Mouse (Mus musculus): ENCODE data around the gene Map3k14. TPM values are rescaled to one million over a fixed set of nuclear protein-coding genes. Genes with fewer than 3 reads are reported as not detected.
A peak's percentile ranks its signal among the peaks of the same experiment; 100 is the strongest.

The Map3k14 gene
- polyA plus RNA-seq, 1 experiment from 2014 or later = 5.1 TPM

DNA sequence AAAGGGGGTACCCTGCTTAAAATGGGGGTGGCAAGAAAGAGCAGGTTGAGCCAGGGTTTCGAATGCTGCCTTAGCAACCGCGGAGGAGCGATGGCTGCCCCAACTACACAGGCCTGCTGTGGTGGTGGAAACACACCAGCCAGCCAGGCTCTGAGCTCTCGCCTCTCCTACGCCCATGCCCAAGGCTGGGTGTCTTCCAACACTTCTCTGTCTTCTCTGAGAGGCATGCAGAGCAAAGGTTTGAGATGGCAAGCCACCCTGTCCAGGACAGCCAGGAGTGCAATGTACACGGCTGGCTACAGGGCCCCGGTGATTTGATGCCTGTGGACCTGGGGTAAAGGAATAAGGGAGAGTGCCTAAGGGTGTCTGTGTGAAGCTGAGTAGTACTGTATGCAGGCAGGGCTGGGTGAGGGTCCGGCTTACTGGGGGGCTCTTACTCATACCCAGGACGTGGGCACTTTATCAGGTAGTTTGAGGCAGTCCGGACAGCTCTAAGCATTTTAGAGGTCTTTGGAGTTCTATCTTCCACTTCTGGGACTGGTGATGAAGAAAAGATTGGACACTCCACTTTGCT lies 93.4 kb downstream of the Map3k14 start:
- H3K4me1 ChIP-seq = peaks cover 17% of the 10 kb centered on the region
- no peak overlapping the region for H3K27ac ChIP-seq (replicated peaks)
- H3K4me2 ChIP-seq (replicated peaks) = no peak overlapping the region
- ATAC-seq (ENCODE audit: insufficient number of reproducible peaks, low FRiP score, low TSS enrichment, low read depth) = no peak
- no peak overlapping the region for H3K9ac ChIP-seq
- no peaks in the 10 kb centered on the region for H3K36me3 ChIP-seq
- no peaks in the 10 kb centered on the region for H3K9me3 ChIP-seq (replicated peaks)
- no peak overlapping the region for H3K4me3 ChIP-seq (replicated peaks)
- peaks cover 42% of the 10 kb centered on the region for H3K27me3 ChIP-seq
- WGBS = 86% methylated on average over 11 of the region's 11 CpGs

DNA sequence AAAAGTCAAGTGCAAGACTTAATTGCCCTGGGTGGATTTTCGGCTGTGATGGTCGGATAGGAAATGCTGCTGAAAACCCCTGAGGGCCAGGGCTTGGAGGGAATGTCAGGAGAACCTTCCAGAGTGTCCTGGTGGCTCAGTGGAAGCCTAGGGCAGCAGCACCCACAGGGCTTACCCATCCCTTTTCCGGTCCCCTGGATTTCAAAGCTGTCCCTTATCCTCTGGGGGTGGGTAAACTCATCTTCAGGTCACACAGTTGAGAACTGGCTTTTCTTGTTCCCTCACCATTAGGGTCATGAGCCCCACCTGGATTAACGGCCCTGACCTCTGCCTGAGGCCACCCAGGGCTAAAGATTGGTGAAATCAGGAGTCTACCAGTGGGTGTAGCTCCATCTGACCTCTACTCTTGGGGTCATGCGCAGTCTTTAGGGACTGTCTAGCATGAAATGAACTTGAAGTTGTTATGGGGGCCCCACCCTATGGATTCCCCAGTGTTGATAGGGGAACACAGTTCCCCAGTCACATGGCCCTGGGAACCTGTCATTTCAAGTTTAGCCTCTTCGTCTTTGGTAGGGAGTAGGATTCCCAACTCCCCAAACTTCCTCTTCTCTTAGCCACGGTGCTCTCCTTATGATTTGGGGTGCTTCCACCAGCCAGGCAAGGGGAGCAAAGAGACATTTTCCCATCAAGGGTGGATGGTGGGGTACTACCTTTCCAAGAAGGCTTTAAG lies 94.1 kb downstream of the Map3k14 start:
- H3K4me1 ChIP-seq = peaks cover 17% of the 10 kb centered on the region
- no peak for ATAC-seq (ENCODE audit: insufficient number of reproducible peaks, low FRiP score, low TSS enrichment, low read depth)
- H3K9me3 ChIP-seq (replicated peaks) = no peaks in the 10 kb centered on the region
- 76% methylated on average over 7 of the region's 7 CpGs for WGBS
- H3K36me3 ChIP-seq = no peaks in the 10 kb centered on the region
- no peak overlapping the region for H3K4me2 ChIP-seq (replicated peaks)
- H3K27me3 ChIP-seq = peaks cover 42% of the 10 kb centered on the region
- no peak overlapping the region for H3K27ac ChIP-seq (replicated peaks)
- no peak overlapping the region for H3K4me3 ChIP-seq (replicated peaks)
- no peak overlapping the region for H3K9ac ChIP-seq

DNA sequence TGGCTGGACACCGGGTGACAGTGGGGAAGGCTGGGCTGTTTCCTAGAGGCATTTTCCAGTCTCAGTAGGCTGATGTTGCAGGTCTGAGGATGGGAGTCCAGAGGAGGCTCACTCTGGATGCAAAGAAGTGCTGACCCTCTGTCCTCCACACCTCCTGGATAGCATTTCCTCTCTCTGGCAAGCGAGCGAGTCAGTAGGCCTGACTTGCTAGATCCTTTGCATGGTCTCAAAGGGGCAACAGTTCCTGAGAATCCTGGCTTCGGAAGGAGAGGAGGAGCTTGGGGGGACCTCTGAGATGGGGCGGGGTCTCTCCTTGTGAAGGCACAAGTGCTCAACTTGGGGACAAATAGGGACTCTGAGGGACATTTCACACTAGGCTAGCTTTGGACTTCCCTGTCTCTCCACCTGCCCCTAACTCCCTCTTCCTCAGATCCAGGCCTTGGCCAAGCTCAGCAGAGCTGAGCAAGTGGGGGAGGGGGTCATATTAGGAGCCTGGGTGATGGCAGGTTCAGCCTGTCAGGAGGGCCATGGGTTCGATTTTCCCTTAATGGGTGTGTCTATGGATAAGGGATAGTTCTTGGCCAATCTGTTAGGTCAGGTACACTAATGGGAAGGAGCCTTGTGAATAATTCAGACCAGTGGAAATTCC lies 94.8 kb downstream of the Map3k14 start:
- WGBS = 65% methylated on average over 6 of the region's 6 CpGs
- no peak overlapping the region for H3K4me3 ChIP-seq (replicated peaks)
- peaks cover 17% of the 10 kb centered on the region for H3K4me1 ChIP-seq
- H3K9me3 ChIP-seq (replicated peaks) = no peaks in the 10 kb centered on the region
- peaks cover 46% of the 10 kb centered on the region for H3K27me3 ChIP-seq
- no peak overlapping the region for H3K27ac ChIP-seq (replicated peaks)
- no peaks in the 10 kb centered on the region for H3K36me3 ChIP-seq
- H3K4me2 ChIP-seq (replicated peaks) = no peak overlapping the region
- H3K9ac ChIP-seq = no peak overlapping the region
- ATAC-seq (ENCODE audit: insufficient number of reproducible peaks, low FRiP score, low TSS enrichment, low read depth) = no peak

DNA sequence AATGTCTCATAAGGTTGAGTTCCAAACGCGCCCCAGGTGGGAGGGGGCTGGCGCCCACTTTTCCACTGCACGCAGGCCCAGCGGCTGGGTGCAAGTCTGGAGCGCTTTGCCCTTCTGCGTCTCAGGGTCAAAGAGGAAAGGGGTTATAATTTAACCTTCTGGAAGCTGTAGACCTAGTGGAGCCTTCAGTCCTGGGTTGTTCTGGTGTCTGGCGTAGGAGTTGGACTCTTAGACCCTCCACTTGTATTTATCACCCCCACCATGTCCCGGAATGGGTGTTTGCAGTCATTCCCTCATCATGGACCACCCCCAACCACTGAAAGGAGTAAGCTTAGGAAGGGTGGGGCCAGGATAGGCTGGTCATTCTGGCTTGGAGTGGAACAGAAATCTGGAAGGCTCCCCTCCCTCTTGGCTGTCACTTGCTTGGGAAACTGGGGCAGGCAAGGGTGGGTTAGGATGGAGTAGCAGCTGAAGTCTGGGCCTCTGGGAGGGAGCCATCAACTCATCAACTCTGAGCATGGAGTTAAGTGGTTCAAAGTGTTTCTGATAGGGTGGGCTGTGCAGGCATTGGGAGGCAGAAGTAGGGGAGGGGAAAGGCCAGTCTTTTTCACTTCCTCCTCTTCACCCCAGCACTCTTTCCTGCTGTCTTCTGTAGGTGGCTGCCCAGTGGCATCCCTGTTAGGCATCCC lies 95.4 kb downstream of the Map3k14 start:
- Histone ChIP-seq H3K4me3 (replicated peaks) (peak overlapping the region; percentile 54), H3K4me1 (peaks cover 17% of the 10 kb centered on the region), H3K9me3 (replicated peaks) (no peaks in the 10 kb centered on the region), H3K27ac (replicated peaks) (no peak overlapping the region), H3K27me3 (peaks cover 46% of the 10 kb centered on the region), H3K4me2 (replicated peaks) (no peak overlapping the region), H3K36me3 (no peaks in the 10 kb centered on the region), H3K9ac (no peak overlapping the region)
- ATAC-seq (ENCODE audit: insufficient number of reproducible peaks, low FRiP score, low TSS enrichment, low read depth) = no peak
- 49% methylated on average over 9 of the region's 9 CpGs for WGBS

DNA sequence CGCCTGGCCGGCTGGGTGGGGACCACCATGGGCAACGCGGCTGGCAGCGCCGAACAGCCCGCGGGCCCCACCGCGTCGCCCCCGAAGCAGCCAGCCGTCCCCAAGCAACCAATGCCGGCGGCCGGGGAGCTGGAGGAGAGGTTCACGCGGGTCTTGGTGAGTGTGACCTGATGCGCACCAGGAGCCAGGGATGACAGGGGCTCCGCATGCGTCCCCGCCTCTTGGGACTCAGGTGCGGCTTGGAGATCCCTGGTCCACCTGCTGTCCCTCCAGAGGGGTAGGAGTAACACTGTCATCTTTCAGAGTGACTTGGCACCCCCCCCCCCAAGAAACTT lies 96.0 kb downstream of the Map3k14 start:
- H3K27me3 ChIP-seq = peaks cover 46% of the 10 kb centered on the region
- under 1% methylated on average over 23 of the region's 23 CpGs for WGBS
- peak overlapping the region; percentile 15 for H3K9ac ChIP-seq
- H3K4me2 ChIP-seq (replicated peaks) = peak overlapping the region; percentile 97
- H3K4me1 ChIP-seq = peaks cover 17% of the 10 kb centered on the region
- no peaks in the 10 kb centered on the region for H3K36me3 ChIP-seq
- no peak overlapping the region for H3K27ac ChIP-seq (replicated peaks)
- no peak for ATAC-seq (ENCODE audit: insufficient number of reproducible peaks, low FRiP score, low TSS enrichment, low read depth)
- peak overlapping the region; percentile 54 for H3K4me3 ChIP-seq (replicated peaks)
- no peaks in the 10 kb centered on the region for H3K9me3 ChIP-seq (replicated peaks)

DNA sequence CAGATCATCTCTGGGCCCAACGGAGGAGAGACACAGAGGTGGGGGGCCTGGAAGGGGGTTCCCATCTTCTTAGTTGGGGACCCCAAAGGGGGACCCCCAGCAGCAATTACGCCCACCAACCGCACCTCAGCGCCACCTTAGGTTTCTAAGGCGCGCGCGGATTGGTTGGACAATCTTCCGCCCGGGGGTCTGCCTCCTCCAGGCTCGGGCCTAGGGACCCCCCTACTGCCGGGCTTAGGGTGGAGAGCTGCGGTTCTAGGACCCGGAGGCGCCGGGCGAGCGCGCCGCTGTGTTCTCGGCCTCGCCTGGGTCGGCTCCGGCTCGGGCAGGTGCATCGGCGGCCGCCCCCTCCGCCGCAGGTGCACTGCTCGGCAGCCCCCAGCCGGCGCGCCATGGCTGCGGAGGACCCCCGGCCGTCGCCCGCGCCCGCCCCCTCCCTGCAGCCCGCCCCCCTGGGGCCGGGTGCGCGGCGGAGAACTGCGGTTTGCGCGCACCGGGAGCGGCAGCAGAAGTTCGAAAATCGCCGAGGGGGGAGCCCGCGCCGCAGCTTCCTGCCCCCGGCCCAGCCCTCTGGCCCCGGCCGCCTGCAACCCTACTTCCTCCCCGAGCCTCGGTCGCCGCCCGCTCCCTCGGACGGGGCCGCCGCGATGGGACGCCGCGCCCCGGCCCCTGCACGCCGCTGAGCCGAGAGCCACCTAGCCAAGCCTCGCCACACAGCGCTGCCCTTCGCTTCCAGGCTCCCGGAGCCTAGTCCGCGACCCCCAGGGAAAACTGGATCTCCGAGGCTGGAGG lies 96.6 kb downstream of the Map3k14 start, which contains the start of gene Fmnl1:
Gene Fmnl1 (plus strand): TSS at position 614 of the 792 bp plus-strand sequence.
- H3K27me3 ChIP-seq = peaks cover 46% of the 10 kb centered on the region
- ATAC-seq (ENCODE audit: insufficient number of reproducible peaks, low FRiP score, low TSS enrichment, low read depth) = 0 out of 2 replicates have a peak, but pooled peaks have one; percentile 36

DNA sequence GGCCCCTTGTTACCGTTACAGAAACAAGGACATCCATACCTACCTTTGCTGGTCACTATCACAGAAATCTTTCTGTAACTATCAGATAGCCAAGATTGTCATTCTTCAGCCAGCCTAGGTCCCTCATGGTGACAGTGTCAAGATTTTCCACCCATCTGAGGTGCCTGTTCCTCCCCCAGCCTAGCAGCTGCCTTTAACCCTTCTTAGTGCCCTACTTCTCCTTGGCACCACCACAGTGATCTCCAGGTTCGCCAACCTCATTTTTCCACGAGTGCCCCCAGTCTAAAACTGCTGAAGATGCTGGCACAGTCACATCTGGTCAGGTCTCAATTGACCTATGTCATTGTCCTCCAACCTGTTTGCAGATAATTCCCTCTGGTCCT lies 97.2 kb downstream of the Map3k14 start:
- Histone ChIP-seq H3K27me3 (peaks cover 46% of the 10 kb centered on the region), H3K4me3 (replicated peaks) (peak overlapping the region; percentile 54), H3K4me1 (peaks cover 12% of the 10 kb centered on the region), H3K4me2 (replicated peaks) (peak overlapping the region; percentile 97), H3K27ac (replicated peaks) (no peak overlapping the region), H3K9ac (no peak overlapping the region), H3K36me3 (no peaks in the 10 kb centered on the region), H3K9me3 (replicated peaks) (no peaks in the 10 kb centered on the region)
- 52% methylated on average over 3 of the region's 3 CpGs for WGBS
- no peak for ATAC-seq (ENCODE audit: insufficient number of reproducible peaks, low FRiP score, low TSS enrichment, low read depth)

More for the DNA sequence above, 96.6 kb downstream of the Map3k14 start, which contains the start of gene Fmnl1:
- Histone ChIP-seq H3K9me3 (replicated peaks) (no peaks in the 10 kb centered on the region), H3K4me1 (peaks cover 12% of the 10 kb centered on the region), H3K9ac (peak within 1 kb of the TSS; percentile 15), H3K4me3 (replicated peaks) (peak within 1 kb of the TSS; percentile 54), H3K4me2 (replicated peaks) (peak within 1 kb of the TSS; percentile 97), H3K36me3 (no peaks in the 10 kb centered on the region), H3K27ac (replicated peaks) (no peak within 1 kb of the TSS)
- 1% methylated on average over 72 of the region's 84 CpGs for WGBS

Other genes with a start within 250 kb of the Map3k14 start
- gene Nmt1, start 239.3 kb downstream of the Map3k14 start, polyA plus RNA-seq (2015; fragmentation: Nextera tagmentation; extraction: Ambion mirVana) = 49.5 and 52.9 TPM in 2 replicates
- 144 and 158 TPM in 2 replicates for gene Dcakd, start 239.1 kb downstream of the Map3k14 start, polyA plus RNA-seq (2015; fragmentation: Nextera tagmentation; extraction: Ambion mirVana)
- 7.6 and 9.0 TPM in 2 replicates for gene Plcd3, start 165.8 kb downstream of the Map3k14 start, polyA plus RNA-seq (2015; fragmentation: Nextera tagmentation; extraction: Ambion mirVana)
- gene Acbd4, start 165.8 kb downstream of the Map3k14 start, polyA plus RNA-seq (2015; fragmentation: Nextera tagmentation; extraction: Ambion mirVana) = 23.4 and 27.9 TPM in 2 replicates
- gene Hexim1, start 151.2 kb downstream of the Map3k14 start, polyA plus RNA-seq (2015; fragmentation: Nextera tagmentation; extraction: Ambion mirVana) = 5.9 and 6.1 TPM in 2 replicates
- gene Hexim2, start 135.0 kb downstream of the Map3k14 start, polyA plus RNA-seq (2015; fragmentation: Nextera tagmentation; extraction: Ambion mirVana) = 14.0 and 14.1 TPM in 2 replicates
- 2.7 TPM in 2 replicates for gene Fmnl1, start 96.4 kb downstream of the Map3k14 start, polyA plus RNA-seq (2015; fragmentation: Nextera tagmentation; extraction: Ambion mirVana)
- 1.4 and 2.0 TPM in 2 replicates for gene 1700023F06Rik, start 58.9 kb downstream of the Map3k14 start, polyA plus RNA-seq (2015; fragmentation: Nextera tagmentation; extraction: Ambion mirVana)
- gene Spata32, start 49.0 kb downstream of the Map3k14 start, polyA plus RNA-seq (2015; fragmentation: Nextera tagmentation; extraction: Ambion mirVana) = not detected in 2 replicates
- gene Arhgap27, start 96.2 kb upstream of the Map3k14 start, polyA plus RNA-seq (2015; fragmentation: Nextera tagmentation; extraction: Ambion mirVana) = 12.3 and 12.4 TPM in 2 replicates
- gene Plekhm1, start 145.2 kb upstream of the Map3k14 start, polyA plus RNA-seq (2015; fragmentation: Nextera tagmentation; extraction: Ambion mirVana) = 8.2 and 9.2 TPM in 2 replicates
- not detected in 2 replicates for gene Lrrc37a, start 237.1 kb upstream of the Map3k14 start, polyA plus RNA-seq (2015; fragmentation: Nextera tagmentation; extraction: Ambion mirVana)